Mouse (Mus musculus) thymus, adult 2 months (tissue): Measurements from ENCODE around the gene Wbp1l.

Experiments
- CTCF ChIP-seq: fragments of 200-500 bp; IDR thresholded peaks from 2 replicates; pipeline ENCODE4 v1.5.1; 2012; ENCODE audit warnings: mild to moderate bottlenecking, control low read depth, low read length, moderate library complexity, borderline replicate concordance; ENCODE audit not compliant: control insufficient read depth, poor library complexity, insufficient read depth; ENCODE audit errors: extremely low read depth
- POLR2A ChIP-seq: fragments of 200-500 bp; IDR thresholded peaks from 2 replicates; pipeline ENCODE4 v1.6.1; 2012; ENCODE audit warnings: mild to moderate bottlenecking, low read length, control low read depth, moderate library complexity; ENCODE audit not compliant: control insufficient read depth, poor library complexity, insufficient read depth; ENCODE audit errors: extremely low read depth

- TF ChIP-seq POLR2A = no peak
- TF ChIP-seq CTCF = no peak
These were observed 99.1 kb downstream of the Wbp1l start for GRCm38 (mm10) chr19:46697840-46698517.
